In the genomic region with DNA sequence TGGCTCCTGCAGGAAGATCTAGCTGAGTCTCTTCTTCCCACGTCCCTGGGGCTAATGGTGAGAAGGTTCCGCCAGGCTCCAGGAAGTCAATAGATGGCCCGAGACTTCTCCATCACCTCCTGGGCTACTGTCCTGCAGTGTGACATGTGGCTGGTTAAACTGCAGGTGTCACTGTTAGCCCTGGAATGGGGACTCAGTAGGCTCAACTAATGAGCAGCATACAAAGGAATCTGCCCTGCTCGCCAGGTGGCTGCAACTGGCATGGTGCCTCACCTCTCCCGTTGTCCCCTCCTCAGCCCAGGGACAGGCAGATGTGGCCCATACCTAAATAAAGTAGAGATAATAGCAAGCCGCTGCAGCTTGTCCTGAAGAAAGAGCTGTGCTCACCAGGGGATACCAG, we compare ENCODE assay signal across 8 mouse cellular contexts.
DNase-seq lines count a peak whose midpoint lies in the region; ATAC-seq and TF ChIP-seq lines count a peak whose summit lies in the region.

No protein-coding gene starts in this region.

- no peaks in the 10 kb centered on the region for H3K27me3 ChIP-seq in forebrain, embryonic 10.5 days (ENCODE audit: poor library complexity, severe bottlenecking)
- H3K27me3 ChIP-seq in kidney, postnatal 0 days (ENCODE audit: insufficient read depth, low read length) = no peaks in the 10 kb centered on the region

- 38% methylated on average over 6 of the region's 6 CpGs for WGBS in forebrain, embryonic 10.5 days
- 32% methylated on average over 6 of the region's 6 CpGs for WGBS in kidney, postnatal 0 days

- H3K4me2 ChIP-seq in kidney, postnatal 0 days (ENCODE audit: low read length) = no peak overlapping the region

- peaks cover 37% of the 10 kb centered on the region for H3K4me1 ChIP-seq in forebrain, embryonic 10.5 days
- no peaks in the 10 kb centered on the region for H3K4me1 ChIP-seq in kidney, postnatal 0 days (replicated peaks; ENCODE audit: insufficient read depth, low read length)

- ATAC-seq in kidney, postnatal 0 days (replicated peaks; ENCODE audit: low FRiP score, low read depth) = 0 out of 2 replicates have a peak, but pooled peaks have one; percentile 30

- intact Hi-C loops in left cerebral cortex, adult 2 months (cut with DNase I) = no loop called here
- intact Hi-C loops in left cerebral cortex, postnatal 36 days (cut with DNase I) = loop anchor here (5.0 kb wide), 1 partner anchor 108 kb away; no protein-coding TSS in a partner anchor

- TF ChIP-seq CTCF in left cerebral cortex, adult 2 months (IDR thresholded peaks at IDR 0.05) = peak; percentile 60
- TF ChIP-seq CTCF in kidney, postnatal 0 days (IDR thresholded peaks at IDR 0.05; ENCODE audit: low read depth) = peak; percentile 69

- no peak for DNase-seq in left cerebral cortex, adult 2 months (ENCODE audit: extremely low spot score in 1 of 2, low spot score in 2 of 2)
- no peak for DNase-seq in left cerebral cortex, postnatal 36 days (ENCODE audit: low spot score in 2 of 2)
- peak; percentile 77 for DNase-seq in brain, adult 2 months (ENCODE audit: low read depth, low spot score)
- no peak for DNase-seq in forebrain, embryonic 10.5 days (ENCODE audit: extremely low spot score, low spot score)
- DNase-seq in kidney, postnatal 0 days (ENCODE audit: low spot score) = peak; percentile 48
- peak; percentile 37 for DNase-seq in right cerebral cortex, postnatal 14 days
- no peak for DNase-seq in B cell, adult 2 months
- DNase-seq in lung, postnatal 36 days = no peak

- H3K9me3 ChIP-seq in forebrain, embryonic 10.5 days = no peaks in the 10 kb centered on the region
- H3K9me3 ChIP-seq in kidney, postnatal 0 days (replicated peaks; ENCODE audit: low read length) = no peaks in the 10 kb centered on the region

- no peak overlapping the region for H3K27ac ChIP-seq in left cerebral cortex, adult 2 months
- H3K27ac ChIP-seq in forebrain, embryonic 10.5 days = peak overlapping the region; percentile 40; the same call in 1 of the 2 replicates
- H3K27ac ChIP-seq in kidney, postnatal 0 days = no peak overlapping the region

- H3K4me3 ChIP-seq in left cerebral cortex, adult 2 months = no peak overlapping the region
- no peak overlapping the region for H3K4me3 ChIP-seq in forebrain, embryonic 10.5 days
- no peak overlapping the region for H3K4me3 ChIP-seq in kidney, postnatal 0 days (replicated peaks; ENCODE audit: low read depth, low read length)

- H3K9ac ChIP-seq in kidney, postnatal 0 days (ENCODE audit: low read depth, low read length) = no peak overlapping the region

- no peaks in the 10 kb centered on the region for H3K36me3 ChIP-seq in forebrain, embryonic 10.5 days (replicated peaks)
- no peaks in the 10 kb centered on the region for H3K36me3 ChIP-seq in kidney, postnatal 0 days (ENCODE audit: insufficient read depth, low read length)

Comparison
In these comparisons a context has a peak if more than half of its experiments do, and no peak if none do; other contexts are left out.
1. DNase-seq: peak in brain, adult 2 months (single experiment), kidney, postnatal 0 days (single experiment) and right cerebral cortex, postnatal 14 days (single experiment); none in left cerebral cortex, adult 2 months (0 of 2), left cerebral cortex, postnatal 36 days (0 of 2), forebrain, embryonic 10.5 days (single experiment), B cell, adult 2 months (0 of 2) and lung, postnatal 36 days (single experiment).